Mouse (Mus musculus) T-helper 2 cell (primary cell): Measurements from ENCODE around the gene BC005561.

Source experiments
- in situ Hi-C: fragments of 300-600 bp; cut with MboI, MseI; formaldehyde crosslinking; loops from one replicate; pipeline ENCODE4 v1.15.1; 2025; ENCODE audit warnings: high pct_unique_total_duplicates

The BC005561 gene

DNA sequence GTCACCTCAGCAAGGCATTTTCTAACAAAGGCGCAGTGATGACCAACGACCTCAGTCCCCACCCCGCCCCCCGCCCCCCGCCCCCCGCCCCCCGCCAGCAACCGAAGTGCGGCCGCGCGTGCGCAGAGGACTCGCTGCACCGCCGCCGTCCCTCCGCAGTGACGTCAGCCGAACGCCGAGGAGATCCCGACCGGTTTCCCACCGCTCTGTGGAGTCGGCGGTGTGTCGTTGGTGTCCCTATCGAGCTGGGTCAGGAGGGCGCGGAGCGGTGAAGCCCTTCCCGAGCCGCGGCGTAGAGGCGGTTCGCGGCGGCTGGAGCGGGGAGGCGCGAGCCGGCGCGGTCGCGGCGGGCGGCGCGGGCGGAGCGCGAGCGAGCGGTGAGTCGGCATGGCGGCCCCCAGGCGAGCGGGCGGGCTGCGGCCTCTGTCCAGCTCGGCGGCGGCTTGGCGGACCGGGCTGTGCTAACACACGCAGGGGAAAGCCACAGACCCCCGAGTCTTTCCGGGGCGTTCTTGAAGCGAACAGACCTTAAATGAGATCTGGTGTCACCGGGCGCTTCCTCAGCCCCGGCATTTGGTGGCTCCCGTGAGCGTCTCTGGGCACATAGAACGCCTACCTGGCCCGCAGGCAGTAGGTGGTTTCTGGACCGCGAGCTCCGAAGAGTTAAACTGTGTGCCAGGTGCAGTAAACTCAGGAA is at the start of gene BC005561:
TSS of gene BC005561 (plus strand) at position 158 of the 697 bp plus-strand sequence.
- in situ Hi-C loops: loop anchor here (25.0 kb wide), 1 partner anchor 1004 kb away; the partner anchor contains the start of gene Lrrc8c

DNA sequence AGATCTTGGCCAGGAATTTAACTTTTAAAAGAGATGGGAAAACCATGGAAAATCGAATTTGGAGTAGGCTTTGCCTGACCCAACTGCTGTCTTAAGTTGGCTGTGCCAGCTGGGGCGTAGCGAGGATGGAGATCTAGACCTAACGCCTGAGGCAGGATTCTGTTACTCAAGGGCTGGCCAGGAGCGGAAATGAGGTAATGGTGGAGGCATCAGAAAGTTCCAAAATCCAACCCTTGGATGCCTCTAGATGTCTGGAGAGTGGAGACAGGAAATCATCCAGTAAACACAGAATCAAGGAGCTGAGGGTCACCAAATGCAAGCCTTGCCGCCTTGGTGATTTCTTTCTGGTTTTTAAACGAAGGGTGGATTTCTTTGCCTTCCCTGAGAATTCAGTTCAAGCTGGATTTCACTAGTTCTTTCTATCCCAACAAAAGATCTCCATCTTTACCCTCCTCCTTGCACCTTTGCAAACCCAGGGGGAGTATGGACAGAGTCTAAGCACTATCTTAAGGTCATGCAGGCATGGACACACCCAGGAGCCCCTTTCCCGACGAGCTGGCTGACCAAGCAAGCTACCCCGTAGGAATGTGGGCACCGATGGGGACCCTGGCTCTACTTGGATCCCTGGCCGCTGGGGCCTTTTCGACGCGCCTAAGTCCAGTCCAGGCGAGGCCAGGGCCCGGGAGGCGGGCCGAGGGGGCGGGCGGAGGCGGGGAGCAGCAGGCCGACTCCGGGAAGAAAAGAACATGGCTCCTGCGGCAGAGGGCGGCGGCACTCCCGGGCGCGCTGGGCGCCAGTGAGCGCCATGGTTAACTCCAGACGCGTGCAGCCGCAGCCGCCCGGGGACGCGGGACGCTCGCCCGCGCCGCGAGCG is 49.1 kb upstream of the BC005561 start, which contains the start of gene Pkd2:
TSS of gene Pkd2 (plus strand) at position 619 of the 874 bp plus-strand sequence.
- in situ Hi-C loops: no loop called here

- in situ Hi-C loops: no loop called here
Observed at GRCm38 (mm10) chr5:104459706-104460455, 48.3 kb upstream of the BC005561 start.

GRCm38 (mm10) chr5:104460456-104460838 is 47.7 kb upstream of the BC005561 start:
- in situ Hi-C loops: no loop called here

DNA sequence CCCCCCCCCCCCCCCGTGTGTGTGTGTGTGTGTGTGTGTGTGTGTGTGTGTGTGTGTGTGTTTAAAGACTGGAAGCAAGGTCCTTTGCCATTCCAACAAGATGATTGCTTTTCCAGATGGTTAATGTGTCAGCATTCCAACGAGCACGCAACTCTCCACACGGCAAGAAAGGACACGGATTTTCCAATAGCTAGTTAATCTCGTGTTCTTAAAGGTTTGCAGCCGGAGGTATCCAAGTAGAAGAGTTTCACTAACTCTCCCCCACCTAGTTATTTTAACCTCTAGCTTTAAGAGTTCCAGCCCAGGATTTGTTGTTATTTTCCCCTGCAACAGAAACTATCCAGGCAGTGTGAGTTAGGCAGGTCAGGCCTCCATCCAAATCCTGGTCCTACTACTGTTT is 47.3 kb upstream of the BC005561 start:
- in situ Hi-C loops: no loop called here

DNA sequence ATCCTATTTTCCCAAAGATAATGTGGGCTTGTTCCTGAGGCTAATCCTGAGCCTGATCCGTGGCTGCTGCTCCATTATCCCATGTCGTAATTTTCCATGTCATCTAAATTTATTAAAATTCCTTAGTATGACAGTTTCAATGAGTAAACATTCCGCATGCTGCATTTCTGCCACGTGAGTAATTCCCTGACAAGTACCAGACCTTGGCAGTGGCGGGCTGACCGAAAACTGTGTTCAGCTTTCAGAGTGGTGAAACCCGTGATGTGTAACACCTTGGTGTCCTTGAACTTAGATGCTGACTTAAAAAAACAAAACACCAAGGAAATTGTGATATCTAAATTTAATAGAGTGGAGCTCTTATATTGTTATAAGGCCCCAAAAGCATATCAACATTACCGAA is 42.9 kb upstream of the BC005561 start:
- in situ Hi-C loops: no loop called here

GRCm38 (mm10) chr5:104465731-104466130 is 42.4 kb upstream of the BC005561 start:
- in situ Hi-C loops: no loop called here

DNA sequence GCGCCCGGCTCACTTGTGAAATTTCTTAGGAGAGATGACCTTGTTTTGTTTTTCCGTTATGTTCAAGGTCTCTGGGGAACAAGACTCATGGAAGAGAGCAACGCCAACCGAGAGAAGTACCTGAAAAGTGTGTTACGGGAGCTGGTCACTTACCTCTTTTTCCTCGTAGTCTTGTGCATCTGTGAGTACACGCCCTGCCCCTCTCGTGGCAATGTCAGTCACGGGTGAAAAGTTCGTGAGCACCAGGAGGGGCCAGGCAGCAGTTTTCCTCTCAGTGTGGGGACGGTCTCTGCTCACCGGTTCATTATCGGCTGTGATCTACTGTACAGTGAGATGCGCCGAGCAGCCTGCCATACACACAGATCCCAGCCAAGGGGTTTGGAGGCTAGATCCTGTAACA is 41.3 kb upstream of the BC005561 start:
- in situ Hi-C loops: no loop called here

GRCm38 (mm10) chr5:104468586-104468985 is 39.6 kb upstream of the BC005561 start:
- in situ Hi-C loops: no loop called here

DNA sequence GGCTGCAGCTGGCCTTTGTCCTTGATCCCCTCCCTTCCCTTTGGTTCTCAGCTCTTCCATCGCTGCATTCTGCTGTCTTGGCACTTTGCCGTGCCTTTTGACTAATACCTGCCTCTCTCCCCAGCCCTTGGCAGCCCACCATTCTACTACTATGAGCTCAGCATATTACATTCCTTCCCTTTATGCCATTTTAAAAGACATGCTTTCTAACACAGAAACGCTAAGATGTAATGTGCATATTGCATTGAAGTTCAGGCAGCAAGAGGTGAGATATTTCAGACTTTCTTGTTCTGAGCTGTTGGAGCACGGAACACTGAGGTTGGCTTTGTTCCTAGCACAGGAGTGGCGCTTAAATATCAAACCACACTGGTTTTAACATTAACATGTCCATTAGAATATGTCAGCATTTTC is 37.2 kb upstream of the BC005561 start:
- in situ Hi-C loops: no loop called here

DNA sequence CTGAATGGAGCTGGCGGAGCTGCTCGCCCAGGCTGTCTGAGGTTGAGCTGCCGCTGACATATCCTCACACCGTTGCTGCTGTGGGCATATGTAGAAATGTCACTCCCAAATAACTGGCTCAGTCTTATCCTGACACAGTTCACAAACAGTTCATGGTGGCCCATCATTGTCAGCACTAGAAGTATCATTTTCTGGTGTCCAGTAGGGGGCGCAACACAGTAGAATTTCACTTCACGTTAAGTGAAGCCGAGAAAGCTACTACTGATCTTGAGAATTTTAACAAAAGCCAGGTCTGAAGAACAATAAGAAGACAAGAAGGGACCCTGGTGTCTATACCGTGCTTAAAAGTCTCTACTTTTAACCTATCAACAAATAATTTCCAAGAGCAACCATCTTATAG is 35.8 kb upstream of the BC005561 start:
- in situ Hi-C loops: no loop called here

- in situ Hi-C loops: no loop called here
Observed at GRCm38 (mm10) chr5:104480367-104480766, 27.8 kb upstream of the BC005561 start.

GRCm38 (mm10) chr5:104482856-104483255 is 25.3 kb upstream of the BC005561 start:
- in situ Hi-C loops: no loop called here

- in situ Hi-C loops: no loop called here
Observed at GRCm38 (mm10) chr5:104491561-104491960, 16.6 kb upstream of the BC005561 start.

GRCm38 (mm10) chr5:104504883-104505282 is 3.3 kb upstream of the BC005561 start:
- in situ Hi-C loops: loop anchor here (25.0 kb wide), 1 partner anchor 1007 kb away; the partner anchor contains the start of gene Lrrc8c

- in situ Hi-C loops: loop anchor here (25.0 kb wide), 1 partner anchor 1004 kb away; the partner anchor contains the start of gene Lrrc8c
Observed at GRCm38 (mm10) chr5:104507829-104508194, 340 bp upstream of the BC005561 start.

- in situ Hi-C loops: loop anchor here (25.0 kb wide), 1 partner anchor 1001 kb away; the partner anchor contains the start of gene Lrrc8c
Observed at GRCm38 (mm10) chr5:104511211-104511610, 3.1 kb downstream of the BC005561 start.

GRCm38 (mm10) chr5:104538612-104539011 is 30.5 kb downstream of the BC005561 start:
- in situ Hi-C loops: no loop called here

GRCm38 (mm10) chr5:104539331-104539730 is 31.2 kb downstream of the BC005561 start:
- in situ Hi-C loops: no loop called here

- in situ Hi-C loops: loop anchor here (10.0 to 25.0 kb wide), 2 partner anchors 577 to 1219 kb away; no protein-coding TSS in a partner anchor
Observed at GRCm38 (mm10) chr5:104568079-104568478, 59.9 kb downstream of the BC005561 start.

DNA sequence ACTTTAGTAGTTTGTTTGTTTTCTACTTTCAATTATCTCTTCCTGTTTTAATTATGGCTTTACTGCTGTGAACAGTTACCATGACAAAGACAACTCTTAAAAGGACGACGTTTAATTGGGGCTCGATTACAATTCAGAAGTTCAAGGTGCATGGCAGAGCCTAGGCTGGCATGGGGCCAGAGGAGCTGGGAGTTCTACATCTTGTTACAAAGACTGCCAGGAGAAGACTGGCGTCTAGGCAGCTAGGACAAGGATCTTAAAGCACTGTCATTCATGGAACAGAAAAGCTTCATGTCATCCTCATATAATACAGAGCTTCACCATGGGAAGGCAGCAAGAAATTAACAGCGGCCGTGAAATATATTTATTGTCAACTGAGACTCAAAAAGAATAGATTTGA is 62.6 kb downstream of the BC005561 start:
- in situ Hi-C loops: loop anchor here (25.0 kb wide), 1 partner anchor 1217 kb away; no protein-coding TSS in a partner anchor
